23 mouse cellular contexts compared by ENCODE assay signal in genomic region chr9:64557846-64558530, GRCm38 (mm10).
DNase-seq lines count a peak whose midpoint lies in the region; TF ChIP-seq lines count a peak whose summit lies in the region.
"Had no signal": no experiment of that assay in that cellular context is flagged by ENCODE, and none has a peak within 500 bp of the region (broad histone marks: within the 10 kb centered on the region; RNA-seq: fewer than 3 reads in every experiment).

No protein-coding gene starts in this region.

- 12% methylated on average over 7 of the region's 7 CpGs for WGBS in cerebellum, adult 2 months

- peaks cover 61% of the 10 kb centered on the region for H3K4me1 ChIP-seq in cerebellum, adult 2 months (ENCODE audit: control insufficient read depth, insufficient read depth, low read length)
- H3K4me1 ChIP-seq: heart, embryonic 13.5 days; intestine, embryonic 15.5 days; lung, embryonic 15.5 days had no signal

- TF ChIP-seq POLR2A in cerebellum, adult 2 months (IDR thresholded peaks at IDR 0.05; ENCODE audit: borderline replicate concordance, insufficient read depth, low read length) = no peak

- peak; percentile 14 for DNase-seq in adrenal gland, postnatal 25 days
- no peak for DNase-seq in adrenal gland, postnatal 36 days
- DNase-seq in brain, adult 2 months (ENCODE audit: low read depth, low spot score) = peak; percentile 99
- DNase-seq in cerebellum, adult 2 months = peak; percentile 96 to 97
- peak; percentile 96 to 98 for DNase-seq in cerebellum, postnatal 14 days
- no peak for DNase-seq in urinary bladder, postnatal 4 days (ENCODE audit: low spot score in 2 of 2)
- no peak for DNase-seq in ovary, postnatal 10 days (ENCODE audit: low spot score)
- no peak for DNase-seq in gastrocnemius, adult 8-10 months (ENCODE audit: low spot score in 2 of 2)
- DNase-seq: adrenal gland, adult 2 months; gastrocnemius, adult 2 months; heart, postnatal 10 days; kidney, adult 2 months; kidney, postnatal 4 days; layer of hippocampus, postnatal 36 days; liver; lung, postnatal 36 days; right cerebral cortex, postnatal 25 days had no signal

- TF ChIP-seq CTCF in cerebellum, adult 2 months (IDR thresholded peaks at IDR 0.05; ENCODE audit: borderline replicate concordance, insufficient read depth, low read depth, low read length) = no peak

- no peak overlapping the region for H3K4me3 ChIP-seq in cerebellum, adult 2 months (replicated peaks; ENCODE audit: insufficient read depth, low read depth, low read length)
- H3K4me3 ChIP-seq: erythroblast, embryonic 14.5 days; gastrocnemius, adult 2 months; heart, embryonic 13.5 days; hindbrain, embryonic 10.5 days; intestine, embryonic 15.5 days; lung, embryonic 15.5 days had no signal

- no peaks in the 10 kb centered on the region for H3K27me3 ChIP-seq in cerebellum, adult 2 months (ENCODE audit: control insufficient read depth, insufficient read depth, low read length)
- H3K27me3 ChIP-seq: intestine, embryonic 15.5 days; lung, embryonic 15.5 days had no signal

- H3K27ac ChIP-seq in cerebellum, adult 2 months (ENCODE audit: insufficient read depth, low read length) = peak overlapping the region; percentile 79
- H3K27ac ChIP-seq: gastrocnemius, adult 2 months; heart, embryonic 13.5 days; hindbrain, embryonic 10.5 days; intestine, embryonic 15.5 days; kidney, postnatal 0 days; lung, embryonic 15.5 days had no signal

Comparison
In these comparisons a context has a peak if more than half of its experiments do, and no peak if none do; other contexts are left out.
1. DNase-seq: peak in adrenal gland, postnatal 25 days (single experiment), brain, adult 2 months (single experiment), cerebellum, adult 2 months (2 of 2) and cerebellum, postnatal 14 days (2 of 2); none in adrenal gland, postnatal 36 days (0 of 2), urinary bladder, postnatal 4 days (0 of 2), ovary, postnatal 10 days (single experiment) and gastrocnemius, adult 8-10 months (0 of 2).